Mouse (Mus musculus): Measurements from ENCODE around the gene Nol8.

DNA sequence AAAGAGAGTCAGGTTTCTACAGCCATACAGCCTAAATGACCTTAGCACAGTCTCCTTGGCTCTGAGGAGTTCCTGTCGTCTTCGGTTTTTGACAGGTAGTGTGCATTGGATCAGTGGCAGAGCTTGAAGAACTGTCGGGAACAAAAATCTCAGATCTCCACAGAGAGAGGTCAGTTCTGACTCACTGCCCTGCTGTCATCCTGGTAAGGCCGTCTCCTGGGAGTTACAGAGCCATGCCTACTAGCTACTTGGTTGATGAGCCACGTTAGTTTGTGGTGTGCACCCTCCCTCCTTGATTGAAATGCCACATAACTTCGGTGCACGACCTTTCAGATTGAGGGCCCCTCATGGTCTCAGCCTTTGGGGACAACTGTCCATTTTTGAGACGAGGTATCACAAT is 55.4 kb downstream of the Nol8 start:
- no peak for TF ChIP-seq CTCF (IDR thresholded peaks at IDR 0.05; ENCODE audit: extremely low read depth, insufficient read length, insufficient replicate concordance, low read depth, low read length)
- TF ChIP-seq POLR2A (IDR thresholded peaks at IDR 0.05; ENCODE audit: low read depth, low read length) = no peak

All from small intestine, adult 2 months (tissue).